Mouse (Mus musculus) NIH3T3 (cell line): ENCODE results near the gene B4gat1.
A peak's percentile ranks its signal among the peaks of the same experiment; 100 is the strongest.

Experiments
- DNase-seq: peaks from one replicate; pipeline ENCODE4 v3.0.0-alpha.2; 2012; ENCODE audit warnings: low read depth

Gene B4gat1

DNA sequence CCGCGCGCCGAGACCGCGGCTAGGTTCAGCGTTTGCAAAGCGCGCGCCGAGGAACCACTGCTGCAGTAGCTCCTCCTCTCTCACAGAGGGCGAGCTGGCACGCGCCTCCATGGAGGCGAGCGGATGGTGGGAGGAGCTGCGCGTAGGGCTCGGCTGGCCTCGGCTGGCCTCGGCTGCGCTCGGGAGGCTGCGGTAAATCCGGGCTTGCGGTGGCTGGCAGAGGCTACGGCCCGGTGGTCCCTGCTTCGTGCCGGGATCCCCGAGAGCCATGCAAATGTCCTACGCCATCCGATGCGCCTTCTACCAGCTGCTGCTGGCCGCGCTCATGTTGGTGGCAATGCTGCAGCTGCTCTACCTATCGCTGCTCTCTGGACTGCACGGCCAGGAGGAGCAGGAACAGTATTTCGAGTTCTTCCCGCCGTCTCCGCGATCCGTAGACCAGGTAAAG lies at the start of gene B4gat1, which contains the start of gene AC124502.3:
Gene B4gat1, plus strand, starts transcription at position 118 of the 448 bp plus-strand sequence.
Gene AC124502.3, plus strand, starts transcription at position 183 of the 448 bp plus-strand sequence.
- peak; percentile 98 for DNase-seq

DNA sequence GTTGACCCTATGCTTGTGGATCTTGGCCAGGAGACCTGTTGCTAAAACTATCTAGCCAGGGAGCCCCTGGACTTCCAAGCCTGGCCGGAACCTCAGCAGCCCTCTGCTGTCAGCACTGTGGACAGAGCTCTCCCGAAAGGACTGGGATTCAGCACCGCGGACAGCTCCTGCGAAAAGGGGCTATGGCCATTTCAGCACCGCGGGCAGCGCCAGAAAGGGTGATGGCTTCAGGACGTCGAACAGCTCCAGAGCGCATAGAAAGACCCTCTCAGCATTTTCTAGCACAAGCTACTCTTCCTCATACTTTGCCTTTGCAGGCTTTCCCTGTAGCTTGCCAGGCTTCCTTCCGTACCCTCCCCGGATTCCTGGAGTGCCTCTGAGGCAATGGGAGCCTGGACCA lies 49.6 kb upstream of the B4gat1 start:
- DNase-seq = peak; percentile 96

DNA sequence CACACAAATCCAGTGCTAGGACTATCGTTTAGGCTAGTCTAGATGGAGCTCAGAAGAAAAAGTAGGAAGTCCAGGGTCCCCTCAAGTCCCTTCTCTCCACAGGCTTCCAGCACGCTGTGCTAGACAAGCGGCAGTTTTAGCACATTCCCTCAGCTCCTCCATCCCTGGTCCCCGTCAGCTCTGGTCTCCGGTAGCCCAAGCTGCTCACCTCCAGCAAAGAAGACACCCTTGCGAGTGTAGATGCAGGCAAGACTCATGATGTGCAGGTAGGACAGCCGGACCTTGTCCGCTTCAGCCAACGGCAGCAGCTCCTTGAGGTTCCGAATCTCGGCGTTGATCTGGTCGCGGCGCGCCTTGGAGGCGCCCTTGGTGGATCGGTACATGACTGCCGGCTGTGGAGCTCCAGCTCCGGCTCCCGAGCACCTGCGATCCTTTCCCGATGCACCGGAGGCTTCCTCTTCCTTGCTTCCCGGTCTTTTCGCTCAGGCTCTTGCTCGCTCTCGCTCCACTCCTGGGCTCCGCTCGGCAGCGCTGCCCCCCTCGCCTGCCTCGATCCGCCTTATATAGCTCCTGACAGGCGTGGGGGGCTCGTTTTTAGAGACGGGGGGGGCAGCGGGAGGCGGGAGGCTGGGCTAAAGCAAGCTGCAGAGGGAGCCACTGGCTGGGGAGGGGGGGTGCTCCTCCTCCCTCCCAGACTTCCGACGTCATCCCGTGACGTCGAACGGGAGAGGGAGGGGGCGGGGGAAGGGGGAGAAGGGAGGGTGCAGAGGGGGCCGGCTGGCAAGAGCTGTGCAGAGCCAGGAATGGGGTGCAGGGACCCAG lies 49.0 kb upstream of the B4gat1 start:
- no peak for DNase-seq

DNA sequence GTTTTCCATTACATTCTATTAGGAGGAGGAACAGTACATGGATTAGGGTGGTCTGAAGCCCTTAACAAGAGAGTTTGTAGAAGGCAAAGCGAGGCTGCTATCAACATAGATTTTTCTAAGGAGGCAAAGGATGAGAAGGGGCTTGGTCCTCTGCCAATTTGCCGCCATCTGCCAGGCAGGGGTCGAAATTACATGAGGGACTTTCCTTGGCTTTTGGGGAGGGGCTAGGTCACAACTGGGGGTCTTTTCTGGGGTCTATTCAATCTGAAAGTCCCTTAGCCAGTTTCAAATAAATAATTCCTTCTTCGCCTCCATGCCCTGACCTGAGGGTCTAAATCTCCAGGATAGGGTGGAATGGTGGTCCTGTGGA lies 48.4 kb upstream of the B4gat1 start, which contains the start of gene Npas4:
Gene Npas4, minus strand, starts transcription at position 61 of the 370 bp plus-strand sequence.
- DNase-seq = no peak

DNA sequence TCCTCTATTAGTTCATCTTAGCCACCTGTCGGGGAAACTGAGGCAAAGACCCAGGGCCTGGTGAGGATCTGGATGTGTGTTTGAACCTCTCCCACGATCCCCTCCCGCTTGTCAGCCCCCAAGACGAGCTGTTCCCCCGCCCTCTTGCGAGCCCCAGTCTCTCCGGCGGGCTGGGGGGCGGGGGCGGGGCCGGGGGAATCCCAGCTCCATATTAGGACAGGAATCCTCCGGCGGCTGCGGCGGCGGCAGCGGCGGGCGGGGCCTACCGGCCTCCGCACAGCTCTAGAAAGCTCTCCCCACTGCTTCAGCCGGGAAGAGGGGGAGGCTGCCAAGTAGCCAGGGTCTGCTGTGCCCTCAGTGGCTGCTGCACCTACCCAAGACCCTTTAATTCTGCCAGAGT lies 47.9 kb upstream of the B4gat1 start:
- DNase-seq = no peak

DNA sequence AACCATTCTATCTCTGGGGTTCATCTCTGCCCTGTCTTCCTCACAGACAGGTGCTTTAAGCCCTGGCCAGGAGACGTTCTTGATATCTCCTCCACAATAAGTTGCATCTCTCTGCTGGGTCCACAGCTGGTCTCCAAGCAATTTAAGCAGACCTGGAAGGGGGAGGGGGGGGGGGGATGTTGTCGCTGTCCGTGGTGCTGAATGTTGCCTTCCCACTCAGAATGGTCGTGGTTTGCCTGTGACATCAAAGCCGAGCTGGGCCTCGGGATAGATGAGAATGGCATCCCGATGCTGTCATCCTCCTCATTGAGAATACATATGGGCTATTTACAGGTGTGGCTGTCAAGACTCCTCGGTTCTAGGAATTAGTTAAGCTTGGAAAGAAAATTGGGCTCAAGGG lies 46.3 kb upstream of the B4gat1 start:
- peak; percentile 63 for DNase-seq

DNA sequence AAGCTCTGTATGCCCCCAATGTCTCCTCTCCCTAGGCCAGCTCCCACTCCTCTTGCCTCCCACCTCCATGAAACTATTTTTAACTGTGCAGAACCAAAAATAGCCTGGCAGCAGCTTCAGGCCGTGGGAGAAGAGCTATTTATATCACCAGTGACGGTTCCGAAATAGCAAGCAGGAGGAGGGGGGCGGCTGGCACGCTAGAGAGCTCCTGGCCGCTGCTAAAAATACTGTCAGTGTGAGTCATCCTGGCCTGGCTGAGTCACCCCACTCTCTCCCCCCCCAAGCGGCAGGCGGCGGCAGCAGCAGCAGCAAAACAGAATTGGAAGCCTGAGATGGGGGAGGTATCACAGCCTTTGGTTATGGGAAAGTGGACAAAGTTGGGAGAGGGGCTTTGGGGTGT lies 45.7 kb upstream of the B4gat1 start:
- peak; percentile 98 for DNase-seq

DNA sequence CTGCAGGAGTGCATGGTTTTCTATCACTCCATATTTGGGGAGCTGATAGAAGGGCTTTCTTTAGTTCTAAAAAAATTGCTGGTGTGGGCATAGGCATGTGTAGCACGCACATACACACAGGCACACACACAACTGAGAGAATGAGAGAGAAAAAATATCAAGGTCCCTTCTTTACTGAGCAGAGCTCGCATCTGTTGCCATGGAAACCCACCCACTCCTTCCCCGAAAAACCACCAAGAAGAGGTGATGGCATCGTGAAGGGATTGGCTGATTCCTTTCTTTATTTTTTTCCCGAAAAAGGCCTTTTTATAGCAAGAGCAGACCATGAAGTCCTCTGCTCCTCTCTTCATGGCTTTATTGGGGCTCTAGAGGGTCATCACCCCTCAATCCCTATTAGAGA lies 44.6 kb upstream of the B4gat1 start:
- no peak for DNase-seq

DNA sequence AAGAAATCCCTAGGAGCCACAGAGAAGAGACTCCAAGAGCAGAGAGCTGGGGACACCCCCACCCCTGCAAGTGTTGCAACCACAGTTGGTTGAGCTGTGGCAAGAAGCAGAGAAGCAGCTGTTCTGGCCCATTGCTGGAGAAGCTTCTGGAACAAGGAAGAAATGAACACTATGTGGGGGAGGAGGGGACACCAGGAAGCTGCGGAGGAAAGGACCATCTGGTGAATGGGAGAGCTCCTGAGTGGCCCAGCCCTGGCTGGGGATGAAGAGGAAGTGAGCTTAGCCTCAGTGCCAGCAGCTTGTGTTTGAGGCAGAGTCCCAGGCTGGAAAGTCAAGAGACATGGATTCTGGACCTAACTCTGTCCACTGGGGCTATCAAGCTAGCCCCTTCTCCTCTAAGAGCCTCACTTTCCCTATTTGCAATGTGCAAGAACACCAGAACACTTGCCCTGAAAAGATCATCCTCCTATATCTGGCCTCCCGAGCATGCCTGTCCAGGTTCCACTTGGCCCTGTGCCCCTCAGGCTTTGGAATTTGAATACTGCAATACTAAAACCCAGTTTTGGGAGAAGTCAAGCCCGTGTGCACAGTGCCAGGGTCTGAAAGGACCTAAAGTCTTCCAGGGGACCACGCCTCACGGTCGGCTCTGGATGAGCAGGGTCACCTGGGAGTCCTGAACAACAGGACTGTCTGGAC lies 39.0 kb upstream of the B4gat1 start:
- DNase-seq = peak; percentile 59

DNA sequence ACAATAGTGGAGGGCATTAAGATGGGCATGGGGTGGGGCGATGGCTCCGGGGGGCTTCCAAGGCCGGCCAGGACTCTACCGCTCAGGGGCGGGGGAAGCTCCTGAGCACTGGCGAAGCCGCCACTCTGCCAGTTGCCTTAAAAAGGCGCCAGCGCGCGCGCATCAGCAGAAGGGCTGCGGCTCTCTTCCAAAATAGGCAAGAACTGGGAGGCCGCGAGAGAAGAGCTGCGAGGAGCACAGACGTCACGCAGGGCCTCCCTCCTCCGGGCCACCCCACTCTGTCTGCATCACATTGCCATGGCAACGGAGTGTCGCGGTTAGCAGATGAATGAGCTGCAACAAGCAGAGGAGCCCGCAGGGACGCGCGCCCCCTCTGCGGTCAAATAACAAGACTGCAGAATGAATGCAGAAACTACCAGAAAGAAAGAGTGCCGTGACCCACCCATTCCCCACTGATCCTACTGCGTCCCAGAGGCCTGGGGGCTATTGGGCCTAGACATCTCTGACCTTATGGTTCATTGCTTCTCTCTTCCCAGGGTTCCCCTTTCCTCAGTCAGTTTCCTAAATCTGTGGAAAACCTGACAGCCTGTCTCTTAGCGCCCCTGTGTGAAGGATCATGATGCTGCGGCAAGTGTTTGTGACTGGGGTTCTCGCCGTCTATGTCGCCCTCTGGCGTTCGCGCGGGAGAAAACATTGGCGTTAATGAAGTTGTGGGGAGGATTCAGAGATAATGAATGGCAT lies 36.8 kb upstream of the B4gat1 start:
- peak; percentile 99 for DNase-seq

DNA sequence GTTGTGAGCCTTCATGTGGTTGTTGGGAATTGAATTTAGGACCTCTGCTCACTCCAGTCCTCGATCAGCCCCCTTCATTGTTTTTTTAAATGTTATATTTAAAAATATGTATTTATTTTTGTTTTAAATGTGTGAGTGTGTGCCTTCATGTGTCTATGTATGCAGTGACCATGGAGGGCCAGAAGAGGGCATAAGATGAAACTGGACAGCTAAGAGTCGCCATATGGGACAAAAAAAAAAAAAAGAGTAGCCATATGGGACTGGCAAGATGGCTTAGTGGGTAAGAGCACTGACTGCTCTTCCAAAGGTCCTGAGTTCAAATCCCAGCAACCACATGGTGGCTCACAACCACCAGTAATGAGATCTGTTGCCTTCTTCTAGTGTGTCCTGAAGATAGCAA lies 35.0 kb upstream of the B4gat1 start:
- DNase-seq = peak; percentile 54

DNA sequence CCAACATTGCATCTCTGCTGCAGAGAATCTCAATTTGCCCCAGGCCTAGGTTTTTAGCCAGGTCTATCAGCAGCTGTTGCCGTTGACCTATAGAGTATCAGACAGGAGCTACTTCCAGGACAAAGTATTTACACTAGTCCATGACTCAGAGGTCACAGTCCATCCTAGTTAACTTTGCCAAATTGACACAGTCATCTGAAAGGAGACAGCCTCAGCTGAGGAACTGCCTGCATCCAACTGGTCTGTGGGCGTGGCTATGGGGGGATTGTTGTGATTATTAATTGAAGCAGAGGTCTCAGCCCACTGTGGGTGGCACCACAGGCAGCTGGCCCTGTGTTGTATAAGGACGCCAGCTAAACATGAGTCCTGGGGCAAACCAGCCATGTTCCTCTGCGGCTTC lies 33.7 kb upstream of the B4gat1 start:
- DNase-seq = peak; percentile 66

DNA sequence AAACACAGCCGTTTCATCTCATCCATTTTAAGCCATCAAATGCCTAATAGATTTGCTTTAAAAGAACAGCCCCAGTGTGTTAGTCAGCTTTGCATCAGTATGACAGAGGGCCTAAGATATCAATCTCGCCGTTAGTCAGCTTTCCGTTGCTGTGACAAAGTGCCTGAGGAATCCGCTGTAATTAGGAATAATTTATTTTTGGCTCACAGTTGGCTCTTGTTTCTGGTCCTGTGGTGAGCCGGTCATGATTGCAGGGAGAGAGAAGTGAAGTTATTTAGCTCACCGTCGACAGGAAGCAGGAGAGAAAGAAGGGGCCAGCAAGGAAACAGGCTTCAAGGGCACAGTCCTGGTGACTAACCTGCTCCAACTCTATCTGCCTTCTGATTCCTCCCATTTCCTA lies 25.5 kb upstream of the B4gat1 start:
- peak; percentile 72 for DNase-seq

DNA sequence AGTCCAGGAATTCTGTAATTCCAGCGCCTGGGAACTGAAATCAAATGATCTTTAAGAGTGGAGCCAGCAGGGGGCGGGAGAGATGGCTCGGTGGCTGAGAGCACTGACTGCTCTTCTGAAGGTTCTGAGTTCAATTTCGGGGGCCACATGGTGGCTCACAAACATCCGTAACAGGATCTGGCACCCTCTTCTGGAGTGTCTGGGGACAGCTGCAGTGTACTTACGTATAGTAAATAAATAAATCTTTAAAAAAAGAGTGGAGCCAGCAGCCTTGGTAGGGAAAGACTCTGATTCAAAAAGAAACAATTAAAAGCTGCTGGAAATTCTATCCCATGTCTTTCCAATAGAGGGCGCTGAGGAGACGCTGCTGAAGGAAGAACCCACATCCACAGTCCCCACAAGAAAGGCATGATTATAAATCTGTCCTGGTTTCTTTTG lies 23.6 kb upstream of the B4gat1 start:
- peak; percentile 86 for DNase-seq

DNA sequence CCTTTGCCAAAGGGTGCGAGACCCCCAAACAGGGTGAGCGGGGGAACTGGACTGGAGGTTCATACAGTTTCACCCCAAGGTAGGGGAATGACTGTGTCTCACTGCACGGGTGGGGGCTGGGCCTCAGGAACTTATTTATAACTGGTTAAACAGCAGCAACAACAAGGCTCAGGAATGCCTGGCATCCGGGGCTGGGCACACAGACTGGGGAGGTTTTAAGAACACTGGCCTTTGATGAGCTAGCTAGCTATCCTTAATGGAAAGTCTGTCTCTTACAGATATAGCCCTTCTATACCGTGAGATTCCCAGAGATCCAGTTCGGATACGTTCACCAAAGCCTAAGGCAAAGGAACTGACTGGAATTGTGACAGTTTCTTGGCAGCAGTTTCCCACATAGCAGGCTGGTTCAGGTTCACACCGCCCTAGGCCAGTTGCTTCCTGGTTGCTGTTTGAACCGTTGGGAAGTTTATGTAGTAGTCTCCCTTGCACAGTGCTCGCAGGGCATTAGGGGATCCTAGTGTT lies 22.3 kb upstream of the B4gat1 start:
- peak; percentile 71 for DNase-seq

DNA sequence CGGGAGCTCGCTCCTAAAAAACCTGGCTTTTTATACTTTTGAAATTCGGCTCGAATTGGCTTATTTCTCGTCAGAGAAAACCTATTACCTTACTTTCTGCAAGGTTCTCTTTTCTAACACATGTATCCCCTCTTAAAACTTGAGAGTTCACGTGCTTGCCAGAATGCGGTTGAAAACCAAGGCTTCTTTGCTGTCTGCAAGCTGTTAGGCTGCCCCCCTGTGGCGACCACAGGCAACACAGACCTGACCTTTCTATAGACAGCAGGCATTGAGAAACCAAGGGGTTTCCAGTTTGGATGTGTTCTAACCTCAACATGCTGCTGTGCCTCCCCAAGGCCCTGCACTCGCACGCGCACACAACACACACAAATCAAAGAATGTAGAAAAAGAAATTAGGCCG lies 21.8 kb upstream of the B4gat1 start:
- DNase-seq = peak; percentile 89

DNA sequence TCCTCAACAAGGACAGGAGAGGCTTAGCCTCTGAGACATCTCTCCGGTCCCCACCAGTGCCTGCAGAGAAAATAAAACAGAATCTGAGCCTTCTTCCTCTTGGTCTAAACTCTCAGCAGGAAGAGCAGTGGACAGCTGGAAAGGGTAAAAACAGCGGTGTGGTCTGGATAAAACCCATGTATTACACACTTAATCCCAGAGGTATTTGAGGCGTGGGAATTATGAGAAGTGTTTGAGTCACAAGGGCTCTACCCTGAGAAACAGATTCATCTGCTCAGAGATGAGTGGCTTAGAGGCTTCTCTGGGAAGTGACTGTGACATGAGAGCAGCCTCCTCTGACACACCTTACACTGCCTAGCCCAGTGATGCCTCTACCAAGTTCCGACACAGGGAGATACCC lies 21.0 kb upstream of the B4gat1 start:
- peak; percentile 88 for DNase-seq

DNA sequence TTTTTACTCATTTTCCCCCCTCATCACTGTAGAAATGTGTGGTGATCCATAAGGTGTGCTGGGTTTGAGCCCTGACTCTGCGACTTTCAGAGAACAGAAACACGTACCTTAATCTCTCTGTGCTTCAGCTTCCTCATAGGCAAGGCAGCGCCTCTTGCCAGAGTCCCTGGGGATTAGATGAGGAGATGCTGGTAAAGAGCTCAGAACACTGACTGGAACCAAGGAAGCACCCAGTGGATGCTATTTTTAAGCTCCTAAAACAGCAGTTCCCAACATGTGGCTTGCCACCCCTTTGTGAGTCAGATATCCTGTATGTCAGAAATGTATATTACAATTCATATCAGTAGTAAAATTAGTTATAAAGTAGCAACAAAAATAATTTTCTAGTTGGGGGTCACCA lies 20.4 kb upstream of the B4gat1 start:
- peak; percentile 33 for DNase-seq

DNA sequence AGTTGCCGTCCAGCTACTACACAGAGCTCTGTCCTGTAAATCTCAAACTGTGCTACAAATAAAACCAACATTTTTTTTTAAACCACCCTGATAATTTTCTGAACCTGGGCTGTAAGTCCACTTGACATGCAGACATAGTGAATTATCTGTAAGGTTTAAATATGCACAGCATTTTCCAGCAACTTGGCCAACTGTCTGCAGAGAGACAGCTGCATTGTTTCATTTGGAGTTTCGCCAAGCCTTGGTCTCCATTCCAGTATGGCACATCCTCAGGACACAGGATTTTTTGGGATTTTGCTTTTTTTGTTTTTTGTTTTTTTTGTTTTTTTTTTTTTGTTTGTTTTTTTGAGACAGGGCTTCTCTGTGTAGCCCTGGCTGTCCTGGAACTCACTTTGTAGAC lies 17.2 kb upstream of the B4gat1 start:
- DNase-seq = no peak

DNA sequence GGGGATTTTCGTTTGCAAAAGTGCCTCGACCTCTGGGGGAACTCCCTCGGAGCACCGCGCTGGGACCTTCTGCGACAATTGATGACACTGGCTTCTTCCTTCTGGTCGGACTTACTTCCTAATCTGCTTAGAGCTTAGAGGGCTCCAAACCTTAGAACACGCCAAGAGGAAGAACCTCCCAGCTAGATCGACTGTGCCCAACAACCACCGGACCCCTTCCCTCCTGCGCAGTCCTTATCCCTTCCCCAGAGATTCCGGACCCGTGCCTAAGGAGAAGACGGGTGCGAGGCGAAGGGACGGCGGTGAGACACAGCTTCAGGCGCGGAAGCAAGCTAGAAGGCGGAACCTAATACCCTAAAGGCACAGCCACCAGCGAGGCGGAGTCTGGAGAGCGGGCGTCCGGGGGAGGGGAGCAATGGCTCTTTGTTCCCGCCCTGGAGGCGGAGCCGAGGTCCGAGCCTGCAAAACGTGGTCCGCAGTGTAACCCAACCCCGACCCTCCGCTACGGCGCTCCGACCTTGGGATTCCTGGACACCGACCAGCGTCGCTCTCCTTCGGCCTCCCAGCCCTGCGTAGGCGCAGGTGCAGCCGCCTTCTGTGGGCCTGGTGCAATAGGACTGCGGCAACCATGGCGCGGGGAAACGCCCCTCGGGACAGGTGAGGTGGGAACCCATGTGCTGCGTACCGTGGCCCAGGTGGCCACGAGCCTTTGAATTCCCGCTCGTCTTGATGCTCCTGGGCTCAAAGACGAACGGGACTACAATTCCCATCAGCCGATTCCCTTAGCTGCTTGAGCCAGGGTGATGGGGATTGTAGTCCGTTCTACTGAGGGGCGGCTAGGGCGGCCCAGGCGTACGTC lies 14.8 kb upstream of the B4gat1 start, which contains the start of gene Slc29a2:
Gene Slc29a2, plus strand, starts transcription at position 240 of the 859 bp plus-strand sequence.
- peak; percentile 94 for DNase-seq

DNA sequence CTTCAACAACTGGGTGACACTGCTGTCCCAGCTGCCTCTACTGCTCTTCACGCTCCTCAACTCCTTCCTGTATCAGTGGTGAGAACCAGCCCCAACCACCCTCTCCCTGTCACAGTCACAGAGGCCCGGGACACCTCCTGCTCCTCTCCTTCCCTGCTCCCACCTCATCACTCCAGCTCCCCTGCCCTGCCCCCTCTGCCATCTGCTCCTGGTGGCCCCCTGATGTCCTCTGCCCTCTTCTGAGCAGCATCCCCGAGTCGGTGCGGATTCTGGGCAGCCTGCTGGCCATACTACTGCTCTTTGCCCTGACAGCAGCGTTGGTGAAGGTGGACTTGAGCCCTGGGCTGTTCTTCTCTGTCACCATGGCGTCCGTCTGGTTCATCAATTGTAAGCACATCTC lies 12.5 kb upstream of the B4gat1 start:
- no peak for DNase-seq
